Mouse (Mus musculus) neural tube, embryonic 11.5 days (tissue): Measurements from ENCODE around the gene Scd4. TPM values are rescaled to one million over a fixed set of nuclear protein-coding genes. Genes with fewer than 3 reads are reported as not detected.
"Not testable (repeated sequence)": the region's sequence is repeated elsewhere in the genome, so short reads cannot be mapped to it uniquely, and the experiment has no call there.

Experiments
- ATAC-seq: fragments of 200-750 bp; cut with Nextera tagmentation; 2 replicates; pipeline ENCODE4 v1.8.0; 2017; ENCODE audit warnings: moderate number of reproducible peaks, mild to moderate bottlenecking, moderate TSS enrichment, moderate library complexity; ENCODE audit not compliant: insufficient read depth, low FRiP score, low TSS enrichment
- DNase-seq: peaks from one replicate; pipeline ENCODE4 v3.0.0-alpha.2; 2015; ENCODE audit warnings: low spot score
- H3K27ac ChIP-seq: fragments of 300-500 bp; sonication (generic); 2 replicates; pipeline ENCODE4 v1.5.1; 2014; ENCODE audit warnings: low read depth, mild to moderate bottlenecking, low read length
- H3K27me3 ChIP-seq: fragments of 300-500 bp; sonication (generic); 2 replicates; pipeline ENCODE4 v1.6.1; 2014; ENCODE audit warnings: mild to moderate bottlenecking, low read length, mixed read lengths; ENCODE audit not compliant: control insufficient read depth, insufficient read depth
- H3K36me3 ChIP-seq: fragments of 300-500 bp; sonication (generic); 2 replicates; pipeline ENCODE4 v1.6.1; 2014; ENCODE audit warnings: mild to moderate bottlenecking, low read length, moderate library complexity, mixed read lengths; ENCODE audit not compliant: control insufficient read depth, insufficient read depth
- H3K4me1 ChIP-seq: fragments of 300-500 bp; sonication (generic); 2 replicates; pipeline ENCODE4 v1.6.1; 2014; ENCODE audit warnings: low read length, mixed read lengths; ENCODE audit not compliant: control insufficient read depth, insufficient read depth
- H3K4me2 ChIP-seq: fragments of 300-500 bp; sonication (generic); 2 replicates; pipeline ENCODE4 v1.6.1; 2014; ENCODE audit warnings: low read depth, mild to moderate bottlenecking, moderate library complexity
- H3K4me3 ChIP-seq: fragments of 300-500 bp; sonication (generic); 2 replicates; pipeline ENCODE4 v1.5.1; 2014; ENCODE audit warnings: low read depth, low read length
- H3K9ac ChIP-seq: fragments of 300-500 bp; sonication (generic); 2 replicates; pipeline ENCODE4 v1.6.1; 2014; ENCODE audit warnings: mild to moderate bottlenecking, low read length
- H3K9me3 ChIP-seq: fragments of 300-500 bp; sonication (generic); 2 replicates; pipeline ENCODE4 v1.6.1; 2016; ENCODE audit warnings: low read length; ENCODE audit not compliant: control insufficient read depth
- WGBS: fragments of 180-500 bp; shearing (Covaris S2); extraction: QIAGEN DNeasy Blood & Tissue Kit; methylation state at CpG from one replicate; pipeline ENCODE4 v1.1.7; 2014; 5-methylcytosine and 5-hydroxymethylcytosine counted together
- polyA plus RNA-seq: library from polyadenylated mRNA; unstranded; fragments of >200 nt; fragmentation: Nextera tagmentation; extraction: Ambion mirVana; gene quantifications from 2 replicates; pipeline ENCODE4 v1.2.1, GENCODE M21; 2014

Scd4 gene
- polyA plus RNA-seq, 1 experiment from 2014 or later, result not detected

GRCm38 (mm10) chr19:44318545-44318944 is 14.3 kb upstream of the Scd4 start:
- Histone ChIP-seq H3K4me3 (no peak overlapping the region), H3K36me3 (no peaks in the 10 kb centered on the region), H3K9me3 (peaks cover 3% of the 10 kb centered on the region; the same call in 1 of the 2 replicates), H3K4me1 (0 out of 2 replicates have a peak, but pooled peaks cover 3% of the 10 kb centered on the region), H3K4me2 (no peak overlapping the region), H3K27ac (no peak overlapping the region), H3K9ac (no peak overlapping the region), H3K27me3 (no peaks in the 10 kb centered on the region)
- DNase-seq, result no peak
- no peak for ATAC-seq

- Histone ChIP-seq H3K27me3 (no peaks in the 10 kb centered on the region), H3K36me3 (no peaks in the 10 kb centered on the region), H3K4me1 (no peaks in the 10 kb centered on the region), H3K4me2 (no peak overlapping the region), H3K27ac (no peak overlapping the region), H3K9ac (no peak overlapping the region), H3K9me3 (peaks cover 3% of the 10 kb centered on the region; the same call in 1 of the 2 replicates), H3K4me3 (no peak overlapping the region)
- ATAC-seq (no peak), DNase-seq (no peak)
- 85% methylated on average over 3 of the region's 3 CpGs for WGBS
These were observed 12.6 kb upstream of the Scd4 start for GRCm38 (mm10) chr19:44320316-44320715.

DNA sequence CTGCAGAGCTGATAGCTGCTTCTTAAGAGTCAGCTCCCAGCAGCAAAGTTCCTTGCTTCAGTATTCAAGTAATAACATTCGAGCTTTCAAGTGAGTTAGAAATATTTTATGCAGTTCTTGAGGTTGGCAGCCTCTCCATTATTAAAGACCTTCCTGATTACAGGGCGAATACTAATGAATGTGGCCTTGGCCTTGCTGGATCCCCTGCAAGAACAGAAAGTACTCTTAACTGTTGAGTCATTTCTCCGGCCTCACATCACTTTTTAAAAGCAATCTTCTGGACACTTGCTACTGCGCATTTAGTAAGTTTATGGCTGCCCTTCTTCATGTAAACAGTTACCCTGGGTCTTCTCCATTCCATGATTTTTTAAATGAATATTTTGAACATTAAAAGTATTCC is 11.7 kb upstream of the Scd4 start:
- Histone ChIP-seq H3K27me3 (no peaks in the 10 kb centered on the region), H3K4me2 (no peak overlapping the region), H3K4me3 (no peak overlapping the region), H3K9ac (no peak overlapping the region), H3K27ac (no peak overlapping the region), H3K9me3 (peaks cover 3% of the 10 kb centered on the region; the same call in 1 of the 2 replicates), H3K36me3 (no peaks in the 10 kb centered on the region), H3K4me1 (no peaks in the 10 kb centered on the region)
- ATAC-seq (no peak), DNase-seq (no peak)
- WGBS, result 84% methylated on average over 4 of the region's 4 CpGs

DNA sequence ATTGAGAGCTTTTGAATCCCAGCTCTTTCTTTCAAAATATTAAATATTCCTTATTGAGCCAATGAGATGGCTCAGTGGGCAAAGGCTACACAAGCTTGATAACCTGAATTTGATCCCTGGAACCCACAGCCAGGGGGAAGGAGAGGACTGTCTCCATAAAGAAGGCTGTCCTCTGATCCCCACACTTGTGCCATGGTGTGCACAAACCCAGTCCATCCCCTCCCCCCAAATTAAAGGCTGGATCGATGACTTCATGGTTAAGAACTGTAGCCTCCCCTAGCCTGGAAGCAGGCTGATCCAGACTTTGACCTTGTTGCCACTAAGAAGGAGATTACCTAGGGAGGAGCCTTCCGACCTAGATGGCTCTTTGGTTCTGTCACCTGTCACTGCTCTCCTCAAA is 11.3 kb upstream of the Scd4 start:
- DNase-seq (no peak), ATAC-seq (no peak)
- no peaks in the 10 kb centered on the region for H3K27me3 ChIP-seq
- WGBS, result 76% methylated on average over 2 of the region's 2 CpGs
- no peak overlapping the region for H3K9ac ChIP-seq
- H3K4me1 ChIP-seq, result no peaks in the 10 kb centered on the region
- H3K4me3 ChIP-seq, result no peak overlapping the region
- no peaks in the 10 kb centered on the region for H3K36me3 ChIP-seq
- peaks cover 3% of the 10 kb centered on the region; the same call in 1 of the 2 replicates for H3K9me3 ChIP-seq
- no peak overlapping the region for H3K4me2 ChIP-seq
- H3K27ac ChIP-seq, result no peak overlapping the region

- no peak overlapping the region for H3K9ac ChIP-seq
- no peaks in the 10 kb centered on the region for H3K9me3 ChIP-seq
- ATAC-seq (no peak), DNase-seq (no peak)
- H3K27me3 ChIP-seq, result no peaks in the 10 kb centered on the region
- WGBS, result 89% methylated on average over 2 of the region's 2 CpGs
- no peak overlapping the region for H3K27ac ChIP-seq
- H3K4me3 ChIP-seq, result no peak overlapping the region
- H3K4me1 ChIP-seq, result no peaks in the 10 kb centered on the region
- H3K36me3 ChIP-seq, result no peaks in the 10 kb centered on the region
- H3K4me2 ChIP-seq, result no peak overlapping the region
These were observed 3.3 kb upstream of the Scd4 start for GRCm38 (mm10) chr19:44329566-44329965.

GRCm38 (mm10) chr19:44331128-44331527 is 1.8 kb upstream of the Scd4 start:
- H3K9ac ChIP-seq, DNase-seq, H3K4me1 ChIP-seq, H3K27ac ChIP-seq, H3K4me2 ChIP-seq, H3K27me3 ChIP-seq, H3K36me3 ChIP-seq, H3K9me3 ChIP-seq, ATAC-seq, H3K4me3 ChIP-seq: not testable (repeated sequence)
- 92% methylated on average over 1 of the region's 1 CpGs for WGBS

- H3K4me2 ChIP-seq, result no peak overlapping the region
- no peak overlapping the region for H3K27ac ChIP-seq
- no peaks in the 10 kb centered on the region for H3K27me3 ChIP-seq
- DNase-seq, result no peak
- H3K9me3 ChIP-seq, result no peaks in the 10 kb centered on the region
- no peak overlapping the region for H3K9ac ChIP-seq
- ATAC-seq, result no peak
- H3K4me1 ChIP-seq, result no peaks in the 10 kb centered on the region
- no peaks in the 10 kb centered on the region for H3K36me3 ChIP-seq
- 89% methylated on average over 5 of the region's 5 CpGs for WGBS
- no peak overlapping the region for H3K4me3 ChIP-seq
These were observed 981 bp upstream of the Scd4 start for GRCm38 (mm10) chr19:44331911-44332310.

DNA sequence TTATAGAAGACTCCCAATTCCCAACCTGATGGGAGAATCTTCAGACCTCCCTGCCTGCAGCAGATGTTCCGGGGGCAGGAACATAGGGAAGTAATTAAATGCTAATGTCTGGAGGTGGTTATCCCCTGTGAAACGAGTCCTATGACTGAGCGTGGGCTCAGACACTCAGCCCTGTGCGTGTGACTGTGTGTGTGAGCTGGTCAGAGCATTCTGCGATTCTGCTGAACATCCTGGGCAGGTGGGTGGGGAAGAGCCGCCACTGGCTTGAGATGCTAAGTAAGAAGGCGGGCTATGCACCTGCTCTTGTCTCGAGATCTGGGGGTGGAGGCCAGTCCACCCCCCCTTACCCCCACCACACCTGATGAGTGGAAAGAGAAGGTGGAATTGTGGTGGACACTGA is 566 bp upstream of the Scd4 start:
- Histone ChIP-seq H3K36me3 (no peaks in the 10 kb centered on the region), H3K27ac (no peak overlapping the region), H3K4me3 (no peak overlapping the region), H3K9me3 (no peaks in the 10 kb centered on the region), H3K4me2 (no peak overlapping the region), H3K4me1 (no peaks in the 10 kb centered on the region), H3K27me3 (no peaks in the 10 kb centered on the region), H3K9ac (no peak overlapping the region)
- WGBS, result 75% methylated on average over 8 of the region's 8 CpGs
- DNase-seq (no peak), ATAC-seq (no peak)

DNA sequence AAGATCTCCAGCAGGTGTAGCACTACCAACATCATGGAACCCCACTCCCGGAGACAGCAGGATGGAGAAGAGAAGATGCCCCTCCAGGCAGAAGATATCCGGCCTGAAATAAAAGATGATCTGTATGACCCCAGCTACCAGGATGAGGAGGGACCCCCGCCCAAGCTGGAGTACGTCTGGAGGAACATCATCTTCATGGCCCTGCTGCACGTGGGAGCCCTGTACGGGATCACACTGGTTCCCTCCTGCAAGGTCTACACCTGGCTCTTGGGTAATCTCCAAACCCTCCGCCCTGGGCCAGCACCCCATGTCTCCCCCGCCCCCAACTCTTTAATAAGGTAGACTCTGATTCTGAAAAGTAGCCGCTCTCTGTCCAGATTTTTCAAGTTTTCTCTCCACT is 1.1 kb downstream of the Scd4 start:
- Histone ChIP-seq H3K27ac (no peak overlapping the region), H3K27me3 (no peaks in the 10 kb centered on the region), H3K36me3 (no peaks in the 10 kb centered on the region), H3K9me3 (no peaks in the 10 kb centered on the region), H3K4me2 (no peak overlapping the region), H3K9ac (no peak overlapping the region), H3K4me1 (no peaks in the 10 kb centered on the region), H3K4me3 (no peak overlapping the region)
- DNase-seq (no peak), ATAC-seq (no peak)
- 90% methylated on average over 9 of the region's 9 CpGs for WGBS
